Mouse (Mus musculus): ENCODE results near the gene Aplp2. TPM values are rescaled to one million over a fixed set of nuclear protein-coding genes. Genes with fewer than 3 reads are reported as not detected.
A peak's percentile ranks its signal among the peaks of the same experiment; 100 is the strongest.

The Aplp2 gene
- polyA plus RNA-seq, 1 experiment from 2014 or later, result 271 TPM

DNA sequence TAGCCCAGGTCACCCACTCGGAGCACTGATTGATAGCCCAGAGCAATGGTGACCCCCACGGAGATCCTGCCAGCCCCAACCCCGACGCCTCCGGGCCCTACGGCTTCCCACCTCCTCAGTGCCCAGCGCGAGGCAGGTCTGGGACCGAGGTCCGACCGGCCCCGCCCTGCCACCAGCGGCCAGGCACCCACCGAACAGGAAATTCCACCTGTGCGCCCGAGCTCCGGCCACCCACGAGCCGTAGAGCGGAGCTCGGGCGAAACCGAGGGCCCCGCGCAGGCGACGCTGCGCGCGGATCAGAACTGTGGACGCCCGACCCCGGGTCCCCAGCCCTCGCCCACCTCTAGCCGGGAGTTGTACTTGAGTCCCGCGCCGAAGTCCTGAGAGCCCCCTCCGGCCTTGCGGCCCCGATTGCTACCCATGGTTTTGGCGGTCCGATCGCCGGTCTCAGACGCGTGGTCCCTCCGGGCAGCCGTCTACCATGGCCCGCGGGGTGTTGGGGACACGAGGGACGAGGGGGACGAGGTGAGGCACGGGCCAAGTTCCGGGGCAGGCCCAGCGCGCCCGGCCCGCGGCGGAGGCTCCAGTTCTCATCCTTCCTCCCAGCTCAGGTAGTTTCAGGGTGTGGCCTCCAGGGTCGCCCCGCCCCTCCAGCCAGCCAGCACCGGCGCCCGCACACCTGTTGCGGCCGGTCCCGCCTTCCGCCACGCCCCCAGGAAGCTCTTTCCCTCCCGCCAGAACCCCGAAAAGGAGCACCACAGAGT is 80.2 kb downstream of the Aplp2 start, which contains the start of gene St14:
Gene St14 (minus strand): TSS at position 649 of the 764 bp plus-strand sequence.
- no peaks in the 10 kb centered on the region for H3K9me3 ChIP-seq (replicated peaks; ENCODE audit: control insufficient read depth, low read length)
- H3K4me1 ChIP-seq (ENCODE audit: control insufficient read depth, insufficient read depth, low read length), result 0 out of 2 replicates have a peak, but pooled peaks cover 9% of the 10 kb centered on the region
- peaks cover 60% of the 10 kb centered on the region for H3K27me3 ChIP-seq (ENCODE audit: control insufficient read depth, insufficient read depth, low read length)
- under 1% methylated on average over 74 of the region's 74 CpGs for WGBS (ENCODE audit: insufficient replicate concordance)
- ATAC-seq (replicated peaks; ENCODE audit: insufficient number of reproducible peaks, low FRiP score, low TSS enrichment), result peak; percentile 57; the same call in 1 of the 2 replicates
- peak within 1 kb of the TSS; percentile 62 for H3K9ac ChIP-seq (ENCODE audit: low read depth, low read length)
- no peak within 1 kb of the TSS for H3K27ac ChIP-seq (ENCODE audit: low read depth, low read length)
- peak within 1 kb of the TSS; percentile 53 for H3K4me3 ChIP-seq (ENCODE audit: low read depth, low read length)
- peak within 1 kb of the TSS; percentile 94 for H3K4me2 ChIP-seq
- H3K36me3 ChIP-seq (ENCODE audit: control insufficient read depth, insufficient read depth, low read length), result no peaks in the 10 kb centered on the region

DNA sequence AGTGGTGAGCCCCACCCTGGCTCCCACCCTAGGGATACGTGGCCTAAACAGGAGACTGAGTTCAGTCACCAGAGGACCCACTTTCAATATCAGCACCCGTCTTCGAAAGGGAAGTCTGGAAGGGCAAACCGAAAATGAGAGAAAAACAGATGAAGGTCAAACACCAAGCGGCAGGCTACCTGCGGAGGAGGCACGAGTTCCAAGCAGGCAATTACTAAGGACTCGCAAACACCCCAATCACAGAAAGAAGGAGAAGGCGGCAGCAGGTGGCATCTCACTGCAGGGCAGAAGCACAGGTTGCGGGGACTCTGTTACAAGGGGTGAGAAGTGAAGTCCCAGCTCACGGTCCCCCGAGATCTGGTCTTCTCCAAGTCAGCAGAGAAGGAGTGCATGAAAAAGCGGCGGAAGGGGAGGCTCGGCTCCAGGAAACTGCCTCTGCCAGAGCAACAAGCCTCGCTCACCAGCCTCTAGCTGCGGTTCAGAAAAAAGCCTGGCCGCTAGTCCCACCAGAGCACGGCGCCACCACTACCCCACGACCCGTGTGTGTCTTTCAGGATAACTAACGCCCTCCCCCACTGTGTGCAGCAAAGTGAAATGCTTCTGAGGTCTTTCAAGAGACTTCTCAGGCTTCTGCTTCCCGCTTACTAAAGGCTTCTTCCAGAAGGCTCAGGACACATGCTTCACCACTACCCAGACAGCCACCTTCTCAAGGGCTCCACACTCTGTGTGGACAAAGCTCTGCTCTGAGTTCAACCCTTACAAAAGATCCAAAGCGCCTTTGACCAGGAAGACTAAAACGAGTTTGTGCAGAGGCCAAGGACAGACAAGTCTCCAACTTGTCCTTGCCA is 81.0 kb downstream of the Aplp2 start:
- Histone ChIP-seq H3K4me1 (ENCODE audit: control insufficient read depth, insufficient read depth, low read length) (0 out of 2 replicates have a peak, but pooled peaks cover 9% of the 10 kb centered on the region), H3K36me3 (ENCODE audit: control insufficient read depth, insufficient read depth, low read length) (no peaks in the 10 kb centered on the region), H3K9me3 (replicated peaks; ENCODE audit: control insufficient read depth, low read length) (no peaks in the 10 kb centered on the region), H3K4me3 (ENCODE audit: low read depth, low read length) (peak overlapping the region; percentile 53), H3K4me2 (peak overlapping the region; percentile 94), H3K27ac (ENCODE audit: low read depth, low read length) (no peak overlapping the region), H3K9ac (ENCODE audit: low read depth, low read length) (peak overlapping the region; percentile 62; the same call in 1 of the 2 replicates), H3K27me3 (ENCODE audit: control insufficient read depth, insufficient read depth, low read length) (peaks cover 60% of the 10 kb centered on the region)
- no peak for ATAC-seq (replicated peaks; ENCODE audit: insufficient number of reproducible peaks, low FRiP score, low TSS enrichment)
- 12% methylated on average over 26 of the region's 26 CpGs for WGBS (ENCODE audit: insufficient replicate concordance)

DNA sequence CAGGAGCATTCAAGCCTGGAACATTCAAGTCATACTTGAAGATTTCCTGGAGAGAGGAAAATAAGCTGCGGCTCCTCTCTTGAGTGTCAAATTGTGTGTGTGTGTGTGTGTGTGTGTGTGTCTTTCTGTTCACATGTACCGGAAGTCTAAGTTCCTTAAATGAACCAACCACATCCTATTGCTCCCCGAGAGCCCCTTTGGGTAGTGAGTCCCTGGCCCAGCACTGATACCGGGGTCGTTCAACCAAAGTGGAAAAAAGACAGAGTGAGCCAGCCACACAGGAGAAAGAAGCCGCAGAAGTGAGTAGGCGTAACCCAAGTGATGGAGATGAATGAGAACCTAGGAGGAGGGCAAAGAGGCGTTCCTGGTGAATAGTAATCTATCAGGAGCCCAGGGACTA is 81.7 kb downstream of the Aplp2 start:
- Histone ChIP-seq H3K4me3 (ENCODE audit: low read depth, low read length) (peak overlapping the region; percentile 53), H3K4me1 (ENCODE audit: control insufficient read depth, insufficient read depth, low read length) (0 out of 2 replicates have a peak, but pooled peaks cover 9% of the 10 kb centered on the region), H3K27me3 (ENCODE audit: control insufficient read depth, insufficient read depth, low read length) (peaks cover 54% of the 10 kb centered on the region), H3K9ac (ENCODE audit: low read depth, low read length) (no peak overlapping the region), H3K4me2 (peak overlapping the region; percentile 94; the same call in 1 of the 2 replicates), H3K27ac (ENCODE audit: low read depth, low read length) (no peak overlapping the region), H3K36me3 (ENCODE audit: control insufficient read depth, insufficient read depth, low read length) (no peaks in the 10 kb centered on the region), H3K9me3 (replicated peaks; ENCODE audit: control insufficient read depth, low read length) (no peaks in the 10 kb centered on the region)
- no peak for ATAC-seq (replicated peaks; ENCODE audit: insufficient number of reproducible peaks, low FRiP score, low TSS enrichment)
- 60% methylated on average over 8 of the region's 8 CpGs for WGBS (ENCODE audit: insufficient replicate concordance)

DNA sequence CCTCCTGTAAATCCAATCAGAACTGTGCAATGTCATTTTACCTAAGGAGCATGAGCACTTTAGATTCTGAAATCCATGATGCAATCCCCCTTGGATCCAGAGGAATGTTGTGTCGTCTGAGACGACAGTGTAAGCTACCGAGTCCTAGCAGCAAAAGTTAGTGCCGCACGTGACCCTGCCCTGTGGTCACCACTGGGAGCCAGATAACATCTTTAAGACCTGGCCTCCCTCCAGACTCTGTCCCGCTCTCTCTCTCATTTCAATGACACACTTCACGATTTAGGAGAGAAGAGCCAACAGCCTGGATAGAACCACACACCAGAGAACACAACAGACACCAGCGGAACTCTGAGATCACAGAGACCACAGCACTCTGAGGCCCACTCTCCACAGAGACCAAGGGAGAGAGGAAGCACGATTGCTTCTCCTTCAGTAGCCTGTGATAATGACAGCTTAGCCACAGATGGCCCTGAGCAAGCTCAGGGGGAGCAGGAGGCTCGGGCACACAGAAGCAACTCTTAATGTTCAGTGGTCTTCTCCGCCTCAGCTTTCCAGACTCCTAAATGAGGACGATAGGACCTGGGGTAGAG is 83.6 kb downstream of the Aplp2 start:
- peaks cover 37% of the 10 kb centered on the region for H3K27me3 ChIP-seq (ENCODE audit: control insufficient read depth, insufficient read depth, low read length)
- no peak for ATAC-seq (replicated peaks; ENCODE audit: insufficient number of reproducible peaks, low FRiP score, low TSS enrichment)
- no peaks in the 10 kb centered on the region for H3K36me3 ChIP-seq (ENCODE audit: control insufficient read depth, insufficient read depth, low read length)
- H3K27ac ChIP-seq (ENCODE audit: low read depth, low read length), result no peak overlapping the region
- H3K9ac ChIP-seq (ENCODE audit: low read depth, low read length), result no peak overlapping the region
- H3K4me2 ChIP-seq, result no peak overlapping the region
- no peak overlapping the region for H3K4me3 ChIP-seq (ENCODE audit: low read depth, low read length)
- 0 out of 2 replicates have a peak, but pooled peaks cover 9% of the 10 kb centered on the region for H3K4me1 ChIP-seq (ENCODE audit: control insufficient read depth, insufficient read depth, low read length)
- 72% methylated on average over 12 of the region's 12 CpGs for WGBS (ENCODE audit: insufficient replicate concordance)
- H3K9me3 ChIP-seq (replicated peaks; ENCODE audit: control insufficient read depth, low read length), result no peaks in the 10 kb centered on the region

DNA sequence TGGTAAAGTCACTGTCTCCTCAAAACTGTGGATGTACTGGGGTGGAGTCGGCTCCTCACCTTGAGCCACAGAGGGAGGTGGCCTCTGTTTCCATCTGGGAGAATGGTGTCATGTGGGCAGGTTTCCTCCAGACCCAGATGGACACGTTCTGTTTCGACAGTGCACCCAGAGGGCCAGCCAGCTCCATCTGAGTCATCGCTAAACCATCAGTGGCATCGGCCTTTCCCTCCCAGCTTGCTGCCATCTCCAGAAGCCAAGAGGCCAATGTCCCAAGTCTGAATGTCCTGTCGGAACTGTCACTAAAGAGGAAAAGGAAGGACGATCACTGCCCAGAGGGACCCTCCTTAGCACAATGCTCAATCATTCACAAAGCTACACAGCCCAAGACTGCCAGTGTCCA is 85.5 kb downstream of the Aplp2 start:
- peaks cover 18% of the 10 kb centered on the region for H3K27me3 ChIP-seq (ENCODE audit: control insufficient read depth, insufficient read depth, low read length)
- no peak overlapping the region for H3K9ac ChIP-seq (ENCODE audit: low read depth, low read length)
- H3K4me3 ChIP-seq (ENCODE audit: low read depth, low read length), result no peak overlapping the region
- no peak overlapping the region for H3K4me2 ChIP-seq
- no peaks in the 10 kb centered on the region for H3K9me3 ChIP-seq (replicated peaks; ENCODE audit: control insufficient read depth, low read length)
- WGBS (ENCODE audit: insufficient replicate concordance), result 68% methylated on average over 7 of the region's 7 CpGs
- no peak for ATAC-seq (replicated peaks; ENCODE audit: insufficient number of reproducible peaks, low FRiP score, low TSS enrichment)
- H3K36me3 ChIP-seq (ENCODE audit: control insufficient read depth, insufficient read depth, low read length), result no peaks in the 10 kb centered on the region
- no peak overlapping the region for H3K27ac ChIP-seq (ENCODE audit: low read depth, low read length)
- peaks cover 6% of the 10 kb centered on the region; the same call in 1 of the 2 replicates for H3K4me1 ChIP-seq (ENCODE audit: control insufficient read depth, insufficient read depth, low read length)

DNA sequence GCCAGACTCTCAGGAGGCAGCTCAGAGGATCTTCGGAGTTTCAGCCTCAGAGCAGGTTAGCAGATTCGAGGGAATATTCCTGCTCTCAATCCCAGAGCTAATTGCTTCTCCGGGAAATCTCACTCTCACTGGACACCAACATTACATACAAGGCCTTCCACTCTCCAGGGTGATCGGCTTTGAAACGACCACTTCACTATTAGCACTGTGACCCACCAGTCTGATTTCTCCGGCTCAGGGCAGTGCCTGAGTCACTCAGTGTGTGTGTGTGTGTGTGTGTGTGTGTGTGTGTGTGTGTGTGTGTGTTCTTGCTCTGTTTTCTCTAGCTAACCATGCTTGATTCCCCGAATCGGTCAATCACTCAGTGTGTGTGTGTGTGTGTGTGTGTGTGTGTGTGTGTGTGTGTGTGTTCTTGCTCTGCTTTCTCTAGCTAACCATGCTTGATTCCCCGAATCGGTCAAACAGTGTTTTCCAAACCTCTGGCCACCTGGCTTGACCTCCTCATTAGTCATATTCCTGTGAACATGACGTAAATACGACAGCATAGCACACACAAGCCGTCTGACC is 89.1 kb downstream of the Aplp2 start:
- H3K4me2 ChIP-seq, result no peak overlapping the region
- H3K4me1 ChIP-seq (ENCODE audit: control insufficient read depth, insufficient read depth, low read length), result peaks cover 19% of the 10 kb centered on the region
- no peaks in the 10 kb centered on the region for H3K36me3 ChIP-seq (ENCODE audit: control insufficient read depth, insufficient read depth, low read length)
- 73% methylated on average over 13 of the region's 13 CpGs for WGBS (ENCODE audit: insufficient replicate concordance)
- no peak overlapping the region for H3K27ac ChIP-seq (ENCODE audit: low read depth, low read length)
- H3K9ac ChIP-seq (ENCODE audit: low read depth, low read length), result no peak overlapping the region
- 0 out of 2 replicates have a peak, but pooled peaks cover 3% of the 10 kb centered on the region for H3K27me3 ChIP-seq (ENCODE audit: control insufficient read depth, insufficient read depth, low read length)
- no peak for ATAC-seq (replicated peaks; ENCODE audit: insufficient number of reproducible peaks, low FRiP score, low TSS enrichment)
- no peak overlapping the region for H3K4me3 ChIP-seq (ENCODE audit: low read depth, low read length)
- H3K9me3 ChIP-seq (replicated peaks; ENCODE audit: control insufficient read depth, low read length), result no peaks in the 10 kb centered on the region

DNA sequence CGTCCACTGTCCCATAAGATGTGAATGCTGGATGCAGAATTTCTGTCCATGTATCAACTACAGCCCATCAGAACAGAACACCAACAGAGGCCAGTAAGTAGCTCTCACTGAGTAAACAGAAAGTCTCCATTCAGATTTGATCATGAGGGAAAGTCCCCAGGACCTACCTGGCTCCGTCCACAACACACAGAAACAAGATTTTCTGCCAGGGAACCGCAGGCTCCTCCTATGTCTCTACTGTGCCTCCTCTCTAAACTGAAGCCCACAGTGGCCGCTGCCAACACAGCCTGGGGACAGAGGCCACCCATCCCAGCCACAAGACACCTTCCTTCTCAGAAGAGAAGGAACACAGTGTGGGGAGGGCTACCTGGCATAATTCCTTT is 91.1 kb downstream of the Aplp2 start:
- Histone ChIP-seq H3K27me3 (ENCODE audit: control insufficient read depth, insufficient read depth, low read length) (no peaks in the 10 kb centered on the region), H3K9me3 (replicated peaks; ENCODE audit: control insufficient read depth, low read length) (no peaks in the 10 kb centered on the region), H3K4me1 (ENCODE audit: control insufficient read depth, insufficient read depth, low read length) (peaks cover 19% of the 10 kb centered on the region), H3K9ac (ENCODE audit: low read depth, low read length) (no peak overlapping the region), H3K36me3 (ENCODE audit: control insufficient read depth, insufficient read depth, low read length) (no peaks in the 10 kb centered on the region), H3K4me2 (peak overlapping the region; percentile 21; the same call in 1 of the 2 replicates), H3K4me3 (ENCODE audit: low read depth, low read length) (no peak overlapping the region), H3K27ac (ENCODE audit: low read depth, low read length) (0 out of 2 replicates have a peak overlapping the region, but pooled peaks have one; percentile 7)
- WGBS (ENCODE audit: insufficient replicate concordance), result 59% methylated on average over 4 of the region's 4 CpGs
- no peak for ATAC-seq (replicated peaks; ENCODE audit: insufficient number of reproducible peaks, low FRiP score, low TSS enrichment)

Measured in heart, embryonic 11.5 days (tissue).